Mouse (Mus musculus): ENCODE measurements around the gene Hspa12b.

GRCm38 (mm10) chr2:131159938-131160581 is 33.0 kb downstream of the Hspa12b start, which contains the start of gene 1700037H04Rik:
- TF ChIP-seq POLR2A (IDR thresholded peaks at IDR 0.05; ENCODE audit: control insufficient read depth, extremely low read depth, insufficient read depth, low read length, poor library complexity) (peak; percentile 82), CTCF (IDR thresholded peaks at IDR 0.05; ENCODE audit: borderline replicate concordance, control insufficient read depth, extremely low read depth, insufficient read depth, low read length, poor library complexity) (0 out of 2 replicates have a peak, but pooled peaks have one; percentile 18)

Measured in thymus, adult 2 months (tissue).